Mouse (Mus musculus) embryonic fibroblast, embryonic 13.5 days (primary cell): ENCODE results near the gene Commd1. TPM values are rescaled to one million over a fixed set of nuclear protein-coding genes. Genes with fewer than 3 reads are reported as not detected.

Experiments
- H3K27ac ChIP-seq: 2 replicates; pipeline ENCODE4 v1.5.1; 2012; ENCODE audit warnings: low read length, control low read depth, inconsistent platforms; ENCODE audit not compliant: insufficient read depth
- H3K4me1 ChIP-seq: 2 replicates; pipeline ENCODE4 v1.6.1; 2011; ENCODE audit warnings: low read length; ENCODE audit not compliant: control insufficient read depth, insufficient read depth
- H3K4me3 ChIP-seq: 2 replicates; pipeline ENCODE4 v1.5.1; 2011; ENCODE audit warnings: mild to moderate bottlenecking, control low read depth, low read length; ENCODE audit not compliant: insufficient read depth
- CTCF ChIP-seq: IDR thresholded peaks from 2 replicates; pipeline ENCODE4 v1.5.1; 2011; ENCODE audit warnings: mild to moderate bottlenecking, control low read depth, low read length, moderate library complexity, borderline replicate concordance; ENCODE audit not compliant: insufficient read depth
- POLR2A ChIP-seq: IDR thresholded peaks from 2 replicates; pipeline ENCODE4 v1.6.1; 2011; ENCODE audit warnings: low read depth, mild to moderate bottlenecking, control low read depth, low read length, moderate library complexity
- polyA plus RNA-seq: library from polyadenylated mRNA; stranded (reverse); fragments of >200 nt; gene quantifications from 2 replicates; pipeline ENCODE4 v1.2.4, GENCODE M21; 2011; ENCODE audit warnings: low read depth; ENCODE audit not compliant: missing spikeins, insufficient read length

Gene Commd1
- polyA plus RNA-seq, 1 experiment, result 102 TPM

- H3K4me3 ChIP-seq, result no peak overlapping the region
- H3K27ac ChIP-seq, result no peak overlapping the region
- H3K4me1 ChIP-seq, result no peaks in the 10 kb centered on the region
- TF ChIP-seq CTCF (no peak), POLR2A (no peak)
Measured at GRCm38 (mm10) chr11:22875279-22875678, 106.9 kb downstream of the Commd1 start.

GRCm38 (mm10) chr11:22874747-22875146 is 107.4 kb downstream of the Commd1 start:
- H3K4me1 ChIP-seq, result no peaks in the 10 kb centered on the region
- no peak overlapping the region for H3K4me3 ChIP-seq
- TF ChIP-seq CTCF (no peak), POLR2A (no peak)
- no peak overlapping the region for H3K27ac ChIP-seq

GRCm38 (mm10) chr11:22873383-22873782 is 108.8 kb downstream of the Commd1 start:
- Histone ChIP-seq H3K4me1 (no peaks in the 10 kb centered on the region), H3K27ac (no peak overlapping the region), H3K4me3 (no peak overlapping the region)
- no peak for TF ChIP-seq CTCF
- no peak for TF ChIP-seq POLR2A

- TF ChIP-seq POLR2A, result no peak
- no peak for TF ChIP-seq CTCF
- H3K4me1 ChIP-seq, result no peaks in the 10 kb centered on the region
- H3K4me3 ChIP-seq, result no peak overlapping the region
- H3K27ac ChIP-seq, result no peak overlapping the region
Measured at GRCm38 (mm10) chr11:22872307-22872680, 109.9 kb downstream of the Commd1 start.

- no peak overlapping the region for H3K27ac ChIP-seq
- H3K4me3 ChIP-seq, result no peak overlapping the region
- no peak for TF ChIP-seq POLR2A
- TF ChIP-seq CTCF, result no peak
- H3K4me1 ChIP-seq, result no peaks in the 10 kb centered on the region
Measured at GRCm38 (mm10) chr11:22871628-22872306, 110.4 kb downstream of the Commd1 start.

- Histone ChIP-seq H3K4me3 (no peak overlapping the region), H3K27ac (no peak overlapping the region), H3K4me1 (no peaks in the 10 kb centered on the region)
- TF ChIP-seq POLR2A (no peak), CTCF (no peak)
Measured at GRCm38 (mm10) chr11:22868582-22868981, 113.6 kb downstream of the Commd1 start.

GRCm38 (mm10) chr11:22867691-22868090 is 114.5 kb downstream of the Commd1 start:
- no peak overlapping the region for H3K4me3 ChIP-seq
- no peak overlapping the region for H3K27ac ChIP-seq
- TF ChIP-seq POLR2A (no peak), CTCF (no peak)
- H3K4me1 ChIP-seq, result no peaks in the 10 kb centered on the region

- TF ChIP-seq CTCF, result no peak
- TF ChIP-seq POLR2A, result no peak
- H3K27ac ChIP-seq, result no peak overlapping the region
- H3K4me1 ChIP-seq, result no peaks in the 10 kb centered on the region; the same call in 1 of the 2 replicates
- H3K4me3 ChIP-seq, result no peak overlapping the region
Measured at GRCm38 (mm10) chr11:22865635-22866246, 116.4 kb downstream of the Commd1 start.

GRCm38 (mm10) chr11:22864305-22865060 is 117.7 kb downstream of the Commd1 start:
- H3K4me1 ChIP-seq, result no peaks in the 10 kb centered on the region; the same call in 1 of the 2 replicates
- no peak overlapping the region for H3K27ac ChIP-seq
- no peak overlapping the region for H3K4me3 ChIP-seq
- no peak for TF ChIP-seq CTCF
- no peak for TF ChIP-seq POLR2A

GRCm38 (mm10) chr11:22863581-22863980 is 118.6 kb downstream of the Commd1 start:
- Histone ChIP-seq H3K4me1 (no peaks in the 10 kb centered on the region; the same call in 1 of the 2 replicates), H3K4me3 (no peak overlapping the region)
- TF ChIP-seq POLR2A (no peak), CTCF (no peak)

More at GRCm38 (mm10) chr11:22863581-22863980, 118.6 kb downstream of the Commd1 start:
- no peak overlapping the region for H3K27ac ChIP-seq
